Comparison of ENCODE assay signal across 7 mouse cellular contexts in the genomic region with DNA sequence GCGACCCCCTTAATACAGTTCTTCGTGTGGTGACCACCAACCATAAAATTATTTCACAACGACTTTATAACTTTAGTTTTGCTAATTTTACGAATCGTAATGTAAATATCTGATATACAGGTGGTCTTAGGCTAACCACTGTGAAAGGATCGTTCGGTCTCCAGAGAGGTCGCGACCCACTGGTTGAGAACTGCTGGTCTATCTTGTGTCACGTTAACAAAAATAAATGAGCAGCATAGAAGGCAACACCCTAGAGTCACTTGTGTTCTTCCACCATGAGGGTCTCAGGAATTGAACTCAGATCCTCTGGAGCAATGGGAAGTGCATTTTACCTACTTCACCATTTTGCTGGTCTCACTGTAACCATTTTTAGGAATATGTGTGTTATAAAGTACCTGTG. TPM values are rescaled to one million over a fixed set of nuclear protein-coding genes. Genes with fewer than 3 reads are reported as not detected.
DNase-seq lines count a peak whose midpoint lies in the region; ATAC-seq and TF ChIP-seq lines count a peak whose summit lies in the region.

No protein-coding gene starts in this region.

- no peaks in the 10 kb centered on the region for H3K27me3 ChIP-seq in liver, adult 2 months (ENCODE audit: control insufficient read depth, insufficient read depth, low read length)
- H3K27me3 ChIP-seq in embryonic facial prominence, embryonic 15.5 days: no peaks in the 10 kb centered on the region
- H3K27me3 ChIP-seq in intestine, embryonic 15.5 days (replicated peaks): no peaks in the 10 kb centered on the region
- no peaks in the 10 kb centered on the region for H3K27me3 ChIP-seq in neural tube, embryonic 13.5 days

- no peak for TF ChIP-seq CTCF in liver, adult 2 months (IDR thresholded peaks at IDR 0.05; ENCODE audit: low read depth, low read length)

- peaks cover 3% of the 10 kb centered on the region; the same call in 1 of the 2 replicates for H3K79me2 ChIP-seq in liver, adult 2 months (ENCODE audit: control insufficient read depth, insufficient read depth, low read length)

- H3K27ac ChIP-seq in liver, adult 2 months (replicated peaks; ENCODE audit: insufficient read depth, low read depth, low read length): peak overlapping the region; percentile 77; the same call in 1 of the 2 replicates
- H3K27ac ChIP-seq in embryonic facial prominence, embryonic 15.5 days (replicated peaks): peak overlapping the region; percentile 77
- H3K27ac ChIP-seq in intestine, embryonic 15.5 days: no peak overlapping the region
- H3K27ac ChIP-seq in neural tube, embryonic 13.5 days (replicated peaks): peak overlapping the region; percentile 89; the same call in 1 of the 2 replicates

- ATAC-seq in embryonic facial prominence, embryonic 15.5 days (ENCODE audit: insufficient number of reproducible peaks, low FRiP score, low TSS enrichment, low read depth): no peak
- no peak for ATAC-seq in intestine, embryonic 15.5 days
- no peak for ATAC-seq in neural tube, embryonic 13.5 days (ENCODE audit: low read depth)

- peak overlapping the region; percentile 40; the same call in 1 of the 2 replicates for H3K4me2 ChIP-seq in embryonic facial prominence, embryonic 15.5 days (replicated peaks)
- peak overlapping the region; percentile 49 for H3K4me2 ChIP-seq in intestine, embryonic 15.5 days (replicated peaks)
- peak overlapping the region; percentile 90 for H3K4me2 ChIP-seq in neural tube, embryonic 13.5 days

- no peaks in the 10 kb centered on the region for H3K9me3 ChIP-seq in embryonic facial prominence, embryonic 15.5 days (replicated peaks)
- no peaks in the 10 kb centered on the region for H3K9me3 ChIP-seq in intestine, embryonic 15.5 days
- no peaks in the 10 kb centered on the region for H3K9me3 ChIP-seq in neural tube, embryonic 13.5 days

- TF ChIP-seq POLR2A in liver, adult 2 months (IDR thresholded peaks at IDR 0.05; ENCODE audit: extremely low read depth, insufficient read depth, low read length): no peak

- H3K4me1 ChIP-seq in liver, adult 2 months (ENCODE audit: control insufficient read depth, insufficient read depth, low read length): peaks cover 3% of the 10 kb centered on the region; the same call in 1 of the 2 replicates
- peaks cover 21% of the 10 kb centered on the region for H3K4me1 ChIP-seq in embryonic facial prominence, embryonic 15.5 days
- peaks cover 12% of the 10 kb centered on the region for H3K4me1 ChIP-seq in intestine, embryonic 15.5 days (replicated peaks)
- peaks cover 42% of the 10 kb centered on the region for H3K4me1 ChIP-seq in neural tube, embryonic 13.5 days (replicated peaks)

- intact Hi-C loops in left cerebral cortex, postnatal 36 days (cut with DNase I): loop anchor here (5.0 kb wide), 3 partner anchors 41 to 216 kb away; no protein-coding TSS in a partner anchor

- no peaks in the 10 kb centered on the region for H3K36me3 ChIP-seq in liver, adult 2 months (ENCODE audit: control insufficient read depth, insufficient read depth, low read length)
- no peaks in the 10 kb centered on the region for H3K36me3 ChIP-seq in embryonic facial prominence, embryonic 15.5 days
- H3K36me3 ChIP-seq in intestine, embryonic 15.5 days: no peaks in the 10 kb centered on the region
- H3K36me3 ChIP-seq in neural tube, embryonic 13.5 days: 0 out of 2 replicates have a peak, but pooled peaks cover 15% of the 10 kb centered on the region

- WGBS in liver, adult 2 months: 51% methylated on average over 10 of the region's 10 CpGs
- WGBS in embryonic facial prominence, embryonic 15.5 days: 56% methylated on average over 10 of the region's 10 CpGs
- WGBS in intestine, embryonic 15.5 days: 51% methylated on average over 10 of the region's 10 CpGs
- 60% methylated on average over 10 of the region's 10 CpGs for WGBS in neural tube, embryonic 13.5 days

- H3K9ac ChIP-seq in liver, adult 2 months (ENCODE audit: low read depth, low read length): no peak overlapping the region
- H3K9ac ChIP-seq in embryonic facial prominence, embryonic 15.5 days: no peak overlapping the region
- no peak overlapping the region for H3K9ac ChIP-seq in intestine, embryonic 15.5 days
- no peak overlapping the region for H3K9ac ChIP-seq in neural tube, embryonic 13.5 days

- no peak overlapping the region for H3K4me3 ChIP-seq in liver, adult 2 months (ENCODE audit: insufficient read depth, low read depth, low read length)
- peak overlapping the region; percentile 58; the same call in 1 of the 2 replicates for H3K4me3 ChIP-seq in embryonic facial prominence, embryonic 15.5 days (replicated peaks)
- no peak overlapping the region for H3K4me3 ChIP-seq in intestine, embryonic 15.5 days (replicated peaks)
- H3K4me3 ChIP-seq in neural tube, embryonic 13.5 days: no peak overlapping the region

- DNase-seq in liver, adult 2 months (ENCODE audit: extremely low read depth, low read depth, low spot score): no peak
- no peak for DNase-seq in liver
- no peak for DNase-seq in left cerebral cortex, postnatal 36 days (ENCODE audit: low spot score in 2 of 2)
- DNase-seq in gastrocnemius, postnatal 25 days: no peak

RNA-seq across cellular contexts. Expression of a gene that starts 20.0 kb away (rescaled TPM):
- 38.6 and 69.0 TPM in 2 replicates for total RNA-seq in liver, adult 2 months (2014; rRNA removed)
- polyA plus RNA-seq in liver, adult 2 months (2012; rRNA removed): 99.8 and 114 TPM in 2 replicates
- polyA plus RNA-seq in embryonic facial prominence, embryonic 15.5 days (2015; fragmentation: Nextera tagmentation; extraction: Ambion mirVana): 488 and 536 TPM in 2 replicates
- 416 and 446 TPM in 2 replicates for polyA plus RNA-seq in intestine, embryonic 15.5 days (2015; fragmentation: Nextera tagmentation; extraction: Ambion mirVana)
- polyA plus RNA-seq in neural tube, embryonic 13.5 days (2015; fragmentation: Nextera tagmentation; extraction: Ambion mirVana): 437 and 456 TPM in 2 replicates
- total RNA-seq in left cerebral cortex, postnatal 36 days (2021): 100 to 1,000 TPM; 357 to 364 TPM
- total RNA-seq in gastrocnemius, postnatal 25 days (2021): 100 to 1,000 TPM; 180 to 184 TPM

Comparison
In these comparisons a context has a peak if more than half of its experiments do, and no peak if none do; other contexts are left out.
1. H3K4me2 ChIP-seq: peak in every context shown above with its lines; median percentile 90 in neural tube, embryonic 13.5 days; 49 in intestine, embryonic 15.5 days; 40 in embryonic facial prominence, embryonic 15.5 days.